Comparison of ENCODE assay signal across 14 mouse cellular contexts in the genomic region with DNA sequence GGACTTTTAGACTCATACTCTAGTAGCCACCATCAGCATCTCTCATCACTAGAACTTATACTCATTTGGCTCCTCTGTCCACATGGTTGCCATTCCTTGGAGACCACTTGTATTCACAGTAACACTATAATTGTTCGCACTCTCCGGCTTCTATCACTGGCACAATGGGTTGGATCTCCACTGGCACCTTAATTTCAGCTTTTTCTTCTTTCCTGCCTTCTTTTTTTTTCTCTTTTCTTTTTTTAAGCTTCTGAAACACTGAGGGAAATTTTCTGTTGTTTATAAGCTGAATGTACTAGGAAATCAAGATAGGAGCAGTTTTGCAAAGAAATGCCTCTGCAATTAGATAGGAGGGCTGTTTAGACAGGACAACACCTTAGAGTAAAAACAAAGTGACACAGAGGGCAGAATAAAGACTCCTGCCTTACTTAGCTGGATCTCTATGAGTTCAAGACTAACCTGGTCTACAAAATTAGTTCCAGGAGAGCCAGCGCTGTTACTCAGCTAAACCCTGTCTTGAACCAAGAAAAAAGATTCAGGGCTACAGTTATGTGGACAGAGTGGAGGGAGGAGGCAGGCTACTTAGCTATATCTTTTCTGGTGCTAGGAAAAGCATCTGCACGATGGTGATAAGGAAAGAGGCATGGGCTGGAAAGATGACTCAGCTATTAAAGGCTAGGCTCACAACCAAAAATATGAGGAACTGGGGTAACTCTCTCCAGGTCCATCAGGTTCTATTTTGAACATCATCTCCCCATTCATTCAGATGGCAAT. TPM values are rescaled to one million over a fixed set of nuclear protein-coding genes. Genes with fewer than 3 reads are reported as not detected.
DNase-seq lines count a peak whose midpoint lies in the region; ATAC-seq and TF ChIP-seq lines count a peak whose summit lies in the region.
"Had no signal": no experiment of that assay in that cellular context is flagged by ENCODE, and none has a peak within 500 bp of the region (broad histone marks: within the 10 kb centered on the region; RNA-seq: fewer than 3 reads in every experiment).

No protein-coding gene starts in this region.

- DNase-seq in c-Kit-negative CD71-positive TER-119-positive erythroid progenitor cells, embryonic 14.5 days (ENCODE audit: low read depth, low spot score), result peak; percentile 94
- DNase-seq in gastrocnemius, postnatal 25 days, result no peak
- DNase-seq in lung, adult 2 months, result no peak
- DNase-seq: cerebellum, postnatal 36 days; gastrocnemius, postnatal 14 days; kidney, postnatal 10 days; right cerebral cortex, postnatal 14 days had no signal

- H3K4me3 ChIP-seq in intestine, embryonic 15.5 days (replicated peaks), result no peak overlapping the region
- H3K4me3 ChIP-seq in intestine, postnatal 0 days (ENCODE audit: low read depth, low read length), result no peak overlapping the region
- no peak overlapping the region for H3K4me3 ChIP-seq in lung, adult 2 months (replicated peaks; ENCODE audit: extremely low read depth, low read depth, low read length)
- H3K4me3 ChIP-seq: midbrain, embryonic 15.5 days had no signal

- no peak overlapping the region for H3K27ac ChIP-seq in intestine, embryonic 15.5 days
- H3K27ac ChIP-seq in intestine, postnatal 0 days (ENCODE audit: low read depth, low read length), result no peak overlapping the region
- H3K27ac ChIP-seq: midbrain, embryonic 15.5 days had no signal

- 84% methylated on average over 4 of the region's 4 CpGs for WGBS in intestine, embryonic 15.5 days
- 89% methylated on average over 4 of the region's 4 CpGs for WGBS in intestine, postnatal 0 days
- 81% methylated on average over 4 of the region's 4 CpGs for WGBS in lung, adult 2 months

- no peak for TF ChIP-seq CTCF in intestine, postnatal 0 days (IDR thresholded peaks at IDR 0.05; ENCODE audit: low read depth)
- TF ChIP-seq CTCF in lung, adult 2 months (IDR thresholded peaks at IDR 0.05; ENCODE audit: insufficient read depth, low read length), result no peak

- no peaks in the 10 kb centered on the region for H3K27me3 ChIP-seq in intestine, embryonic 15.5 days (replicated peaks)
- no peaks in the 10 kb centered on the region for H3K27me3 ChIP-seq in intestine, postnatal 0 days (replicated peaks; ENCODE audit: control insufficient read depth, insufficient read depth, low read length)
- H3K27me3 ChIP-seq: CH12.LX; midbrain, embryonic 15.5 days had no signal

- no peak overlapping the region for H3K4me2 ChIP-seq in intestine, embryonic 15.5 days (replicated peaks)
- H3K4me2 ChIP-seq in intestine, postnatal 0 days (replicated peaks; ENCODE audit: low read depth), result no peak overlapping the region
- H3K4me2 ChIP-seq: midbrain, embryonic 15.5 days had no signal

- no peaks in the 10 kb centered on the region for H3K4me1 ChIP-seq in intestine, embryonic 15.5 days (replicated peaks)
- no peaks in the 10 kb centered on the region for H3K4me1 ChIP-seq in intestine, postnatal 0 days (replicated peaks; ENCODE audit: control insufficient read depth, insufficient read depth, low read length)
- no peaks in the 10 kb centered on the region for H3K4me1 ChIP-seq in lung, adult 2 months (ENCODE audit: control insufficient read depth, insufficient read depth, low read length)
- H3K4me1 ChIP-seq: midbrain, embryonic 15.5 days had no signal

- no peak overlapping the region for H3K9ac ChIP-seq in intestine, embryonic 15.5 days
- H3K9ac ChIP-seq in intestine, postnatal 0 days (ENCODE audit: low read depth, low read length), result no peak overlapping the region
- H3K9ac ChIP-seq: midbrain, embryonic 15.5 days had no signal

- no peaks in the 10 kb centered on the region for H3K9me3 ChIP-seq in intestine, embryonic 15.5 days
- 0 out of 2 replicates have a peak, but pooled peaks cover 3% of the 10 kb centered on the region for H3K9me3 ChIP-seq in intestine, postnatal 0 days (ENCODE audit: control insufficient read depth)
- H3K9me3 ChIP-seq: midbrain, embryonic 15.5 days had no signal

- no peak for TF ChIP-seq POLR2A in lung, adult 2 months (IDR thresholded peaks at IDR 0.05; ENCODE audit: borderline replicate concordance, extremely low read depth, low read depth, low read length)

- ATAC-seq in intestine, embryonic 15.5 days, result peak; percentile 73; the same call in 1 of the 2 replicates
- ATAC-seq in intestine, postnatal 0 days, result no peak
- ATAC-seq in hematopoietic stem cell, adult 5-6 weeks (replicated peaks in 1 of 2; ENCODE audit: insufficient read depth in 1 of 2, low FRiP score in 2 of 2, low TSS enrichment in 1 of 2, low read depth in 1 of 2, poor library complexity in 2 of 2, severe bottlenecking in 2 of 2), result peak; percentile 93 to 96
- peak; percentile 93 for ATAC-seq in megakaryocyte-erythroid progenitor cell, adult 5-6 weeks (replicated peaks; ENCODE audit: low FRiP score, low TSS enrichment, poor library complexity, severe bottlenecking)
- ATAC-seq: hindbrain, embryonic 16.5 days; midbrain, embryonic 15.5 days had no signal

- no peaks in the 10 kb centered on the region for H3K36me3 ChIP-seq in intestine, embryonic 15.5 days
- H3K36me3 ChIP-seq in intestine, postnatal 0 days (ENCODE audit: control insufficient read depth, insufficient read depth), result no peaks in the 10 kb centered on the region
- H3K36me3 ChIP-seq: midbrain, embryonic 15.5 days had no signal

RNA-seq across cellular contexts. Expression of gene Lancl2, which starts 42.8 kb away (rescaled TPM):
- polyA plus RNA-seq in intestine, embryonic 15.5 days (2015; fragmentation: Nextera tagmentation; extraction: Ambion mirVana), result 17.8 and 19.5 TPM in 2 replicates
- polyA plus RNA-seq in intestine, postnatal 0 days (2015; fragmentation: Nextera tagmentation; extraction: Ambion mirVana), result 7.0 and 7.4 TPM in 2 replicates
- 37.1 and 64.0 TPM in 2 replicates for total RNA-seq in hematopoietic stem cell, adult 5-6 weeks (2017)
- total RNA-seq in megakaryocyte-erythroid progenitor cell, adult 5-6 weeks (2014; fragmentation: Nextera tagmentation), result 27.4 and 34.8 TPM in 2 replicates
- total RNA-seq in megakaryocyte-erythroid progenitor cell, adult 5-6 weeks (2017), result 43.6 and 52.4 TPM in 2 replicates
- 1 to 10 TPM; 8.1 to 8.5 TPM for total RNA-seq in gastrocnemius, postnatal 25 days (2021)
- polyA plus RNA-seq in lung, adult 2 months (2012; rRNA removed), result 4.4 and 4.9 TPM in 2 replicates

RNA-seq across cellular contexts. Expression of gene Pyurf, which starts 53.3 kb away (rescaled TPM):
- polyA plus RNA-seq in intestine, embryonic 15.5 days (2015; fragmentation: Nextera tagmentation; extraction: Ambion mirVana), result 19.4 and 21.9 TPM in 2 replicates
- polyA plus RNA-seq in intestine, postnatal 0 days (2015; fragmentation: Nextera tagmentation; extraction: Ambion mirVana), result 13.1 and 13.5 TPM in 2 replicates
- total RNA-seq in hematopoietic stem cell, adult 5-6 weeks (2017), result 20.1 and 22.0 TPM in 2 replicates
- 8.5 and 9.4 TPM in 2 replicates for total RNA-seq in megakaryocyte-erythroid progenitor cell, adult 5-6 weeks (2014; fragmentation: Nextera tagmentation)
- 10.0 and 16.8 TPM in 2 replicates for total RNA-seq in megakaryocyte-erythroid progenitor cell, adult 5-6 weeks (2017)
- 10 to 100 TPM; 13.6 to 14.4 TPM for total RNA-seq in gastrocnemius, postnatal 25 days (2021)
- polyA plus RNA-seq in lung, adult 2 months (2012; rRNA removed), result 7.3 and 8.4 TPM in 2 replicates
